Comparison of ENCODE assay signal across 8 mouse cellular contexts in genomic region chr5:76974554-76975285, GRCm38 (mm10). TPM values are rescaled to one million over a fixed set of nuclear protein-coding genes. Genes with fewer than 3 reads are reported as not detected.
DNase-seq lines count a peak whose midpoint lies in the region; ATAC-seq and TF ChIP-seq lines count a peak whose summit lies in the region.

Srp72 (plus strand) TSS chr5:76974683.

- TF ChIP-seq CTCF in bone marrow, adult 2 months (IDR thresholded peaks at IDR 0.05; ENCODE audit: control insufficient read depth, insufficient read depth, low read length): no peak

- peak; percentile 54; the same call in 1 of the 2 replicates for TF ChIP-seq POLR2A in bone marrow, adult 2 months (IDR thresholded peaks at IDR 0.05; ENCODE audit: borderline replicate concordance, control insufficient read depth, low read depth, low read length)

- WGBS in bone marrow, adult 2 months: under 1% methylated on average over 60 of the region's 60 CpGs
- WGBS in embryonic facial prominence, embryonic 14.5 days: under 1% methylated on average over 48 of the region's 60 CpGs
- under 1% methylated on average over 60 of the region's 60 CpGs for WGBS in limb, embryonic 12.5 days
- WGBS in midbrain, embryonic 14.5 days: under 1% methylated on average over 60 of the region's 60 CpGs

- H3K27me3 ChIP-seq in embryonic facial prominence, embryonic 14.5 days (replicated peaks; ENCODE audit: control insufficient read depth, insufficient read depth, low read length): no peaks in the 10 kb centered on the region
- H3K27me3 ChIP-seq in limb, embryonic 12.5 days: no peaks in the 10 kb centered on the region
- H3K27me3 ChIP-seq in midbrain, embryonic 14.5 days (ENCODE audit: control insufficient read depth, insufficient read depth, low read length): no peaks in the 10 kb centered on the region

- peak within 1 kb of the TSS; percentile 87 for H3K27ac ChIP-seq in bone marrow, adult 2 months (ENCODE audit: control insufficient read depth, insufficient read depth, low read depth, low read length, poor library complexity)
- H3K27ac ChIP-seq in embryonic facial prominence, embryonic 14.5 days (replicated peaks; ENCODE audit: low read depth, low read length): peak within 1 kb of the TSS; percentile 89
- H3K27ac ChIP-seq in limb, embryonic 12.5 days: peak within 1 kb of the TSS; percentile 92
- peak within 1 kb of the TSS; percentile 89 for H3K27ac ChIP-seq in midbrain, embryonic 14.5 days (replicated peaks; ENCODE audit: low read depth, low read length)

- peak within 1 kb of the TSS; percentile 96 for H3K4me3 ChIP-seq in bone marrow, adult 2 months (replicated peaks; ENCODE audit: control insufficient read depth, low read depth, low read length)
- H3K4me3 ChIP-seq in embryonic facial prominence, embryonic 14.5 days (ENCODE audit: low read depth, low read length): peak within 1 kb of the TSS; percentile 89
- H3K4me3 ChIP-seq in limb, embryonic 12.5 days (replicated peaks): peak within 1 kb of the TSS; percentile 86
- H3K4me3 ChIP-seq in midbrain, embryonic 14.5 days (replicated peaks; ENCODE audit: low read depth, low read length): peak within 1 kb of the TSS; percentile 93

- peak; percentile 89 for DNase-seq in 416B (ENCODE audit: low read depth)
- DNase-seq in embryonic facial prominence, embryonic 14.5 days (ENCODE audit: low spot score): peak; percentile 93
- peak; percentile 69 for DNase-seq in heart, adult 8-10 months (ENCODE audit: low spot score)
- peak; percentile 67 to 78 for DNase-seq in kidney, adult 8-10 months
- peak; percentile 95 for DNase-seq in midbrain, embryonic 14.5 days
- DNase-seq in spleen, adult 12 weeks (ENCODE audit: low spot score): peak; percentile 64

- ATAC-seq in embryonic facial prominence, embryonic 14.5 days (ENCODE audit: low read depth): peak; percentile 95
- peak; percentile 93 for ATAC-seq in limb, embryonic 12.5 days (ENCODE audit: insufficient number of reproducible peaks, insufficient read depth, low FRiP score, low TSS enrichment, low read depth)
- peak; percentile 95 for ATAC-seq in midbrain, embryonic 14.5 days (ENCODE audit: low FRiP score, low TSS enrichment)

- H3K4me1 ChIP-seq in bone marrow, adult 2 months (ENCODE audit: control insufficient read depth, insufficient read depth, low read length): no peaks in the 10 kb centered on the region; the same call in 1 of the 2 replicates
- peaks cover 5% of the 10 kb centered on the region for H3K4me1 ChIP-seq in embryonic facial prominence, embryonic 14.5 days (ENCODE audit: control insufficient read depth, insufficient read depth, low read length)
- H3K4me1 ChIP-seq in limb, embryonic 12.5 days (replicated peaks): peaks cover 13% of the 10 kb centered on the region
- H3K4me1 ChIP-seq in midbrain, embryonic 14.5 days (ENCODE audit: control insufficient read depth, insufficient read depth, low read length): peaks cover 12% of the 10 kb centered on the region

- peak within 1 kb of the TSS; percentile 91 for H3K9ac ChIP-seq in embryonic facial prominence, embryonic 14.5 days (ENCODE audit: low read depth, low read length)
- peak within 1 kb of the TSS; percentile 82 for H3K9ac ChIP-seq in limb, embryonic 12.5 days (replicated peaks)
- H3K9ac ChIP-seq in midbrain, embryonic 14.5 days (replicated peaks; ENCODE audit: low read length): peak within 1 kb of the TSS; percentile 79

- H3K36me3 ChIP-seq in embryonic facial prominence, embryonic 14.5 days (ENCODE audit: control insufficient read depth, insufficient read depth, low read length): peaks cover 35% of the 10 kb centered on the region
- peaks cover 46% of the 10 kb centered on the region for H3K36me3 ChIP-seq in limb, embryonic 12.5 days
- peaks cover 19% of the 10 kb centered on the region for H3K36me3 ChIP-seq in midbrain, embryonic 14.5 days (ENCODE audit: control insufficient read depth, insufficient read depth, low read length)

- H3K4me2 ChIP-seq in embryonic facial prominence, embryonic 14.5 days (ENCODE audit: low read depth, low read length): peak within 1 kb of the TSS; percentile 89
- H3K4me2 ChIP-seq in limb, embryonic 12.5 days: peak within 1 kb of the TSS; percentile 88
- H3K4me2 ChIP-seq in midbrain, embryonic 14.5 days (ENCODE audit: low read length): peak within 1 kb of the TSS; percentile 95

- no peaks in the 10 kb centered on the region for H3K9me3 ChIP-seq in embryonic facial prominence, embryonic 14.5 days (ENCODE audit: control insufficient read depth, low read length)
- H3K9me3 ChIP-seq in limb, embryonic 12.5 days: no peaks in the 10 kb centered on the region
- H3K9me3 ChIP-seq in midbrain, embryonic 14.5 days (ENCODE audit: control insufficient read depth, low read length): no peaks in the 10 kb centered on the region

RNA-seq across cellular contexts. Expression of gene Srp72, which starts in this region (rescaled TPM):
- 66.7 and 73.8 TPM in 2 replicates for polyA plus RNA-seq in bone marrow, adult 2 months (2011; ENCODE audit: insufficient read depth, insufficient read length, low replicate concordance, missing spikeins)
- 96.9 and 107 TPM in 2 replicates for polyA plus RNA-seq in embryonic facial prominence, embryonic 14.5 days (2014; fragmentation: Nextera tagmentation; extraction: Ambion mirVana)
- 10 to 100 TPM; 45.0 to 54.1 (median 49.1) TPM for total RNA-seq in heart, adult 8-10 months (2022)
- polyA plus RNA-seq in limb, embryonic 12.5 days (2016; fragmentation: Nextera tagmentation; extraction: Ambion mirVana): 88.1 and 88.5 TPM in 2 replicates
- polyA plus RNA-seq in midbrain, embryonic 14.5 days (2014; fragmentation: Nextera tagmentation; extraction: Ambion mirVana): 77.3 and 99.6 TPM in 2 replicates

Comparison
In these comparisons a context has a peak if more than half of its experiments do, and no peak if none do; other contexts are left out.
1. Peak in every context shown above with its lines: DNase-seq, ATAC-seq, H3K4me3 ChIP-seq and H3K27ac ChIP-seq.